Mouse (Mus musculus): Measurements from ENCODE around the gene Scn2a. TPM values are rescaled to one million over a fixed set of nuclear protein-coding genes. Genes with fewer than 3 reads are reported as not detected.
"Not testable (repeated sequence)": the region's sequence is repeated elsewhere in the genome, so short reads cannot be mapped to it uniquely, and the experiment has no call there.

The Scn2a gene
- polyA plus RNA-seq, 1 experiment from 2014 or later: 3.3 TPM

GRCm38 (mm10) chr2:65783392-65783791, 162.8 kb downstream of the Scn2a start:
- no peak for ATAC-seq (ENCODE audit: insufficient read depth, low FRiP score)
- Histone ChIP-seq H3K9me3 (replicated peaks; ENCODE audit: control insufficient read depth, low read length) (no peaks in the 10 kb centered on the region), H3K27ac (ENCODE audit: low read length) (no peak overlapping the region), H3K36me3 (ENCODE audit: control insufficient read depth, insufficient read depth, low read length) (no peaks in the 10 kb centered on the region), H3K27me3 (ENCODE audit: control insufficient read depth, insufficient read depth, low read length) (no peaks in the 10 kb centered on the region), H3K4me2 (ENCODE audit: low read depth, low read length) (no peak overlapping the region), H3K4me1 (ENCODE audit: control insufficient read depth, insufficient read depth, low read length) (no peaks in the 10 kb centered on the region), H3K9ac (ENCODE audit: low read length) (no peak overlapping the region), H3K4me3 (replicated peaks; ENCODE audit: low read length) (no peak overlapping the region)
- WGBS: 68% methylated on average over 2 of the region's 2 CpGs

DNA sequence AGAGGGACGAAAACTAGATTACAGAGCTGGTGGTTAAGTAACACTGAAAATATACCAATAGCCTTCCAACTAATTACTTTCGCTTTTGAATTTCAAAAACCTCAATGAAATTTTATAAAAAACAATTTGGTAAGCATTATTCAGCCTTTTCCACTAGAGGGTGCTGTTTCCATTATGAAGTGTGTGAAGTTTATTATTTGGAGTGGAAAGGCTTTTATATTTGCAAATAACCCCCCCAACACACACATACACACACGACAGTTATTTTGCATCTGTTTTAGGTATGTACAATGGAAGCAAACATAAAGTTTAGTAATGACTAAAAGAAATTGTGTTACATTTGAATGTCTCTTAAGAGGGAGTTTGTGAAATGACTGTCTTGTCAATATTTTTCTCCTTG, 171.9 kb downstream of the Scn2a start:
- 22% methylated on average over 3 of the region's 3 CpGs for WGBS
- no peak for ATAC-seq (ENCODE audit: insufficient read depth, low FRiP score)
- no peaks in the 10 kb centered on the region for H3K27me3 ChIP-seq (ENCODE audit: control insufficient read depth, insufficient read depth, low read length)
- no peak overlapping the region for H3K27ac ChIP-seq (ENCODE audit: low read length)
- peaks cover 6% of the 10 kb centered on the region; the same call in 1 of the 2 replicates for H3K9me3 ChIP-seq (replicated peaks; ENCODE audit: control insufficient read depth, low read length)
- no peak overlapping the region for H3K4me3 ChIP-seq (replicated peaks; ENCODE audit: low read length)
- no peak overlapping the region for H3K9ac ChIP-seq (ENCODE audit: low read length)
- no peaks in the 10 kb centered on the region for H3K4me1 ChIP-seq (ENCODE audit: control insufficient read depth, insufficient read depth, low read length)
- H3K36me3 ChIP-seq (ENCODE audit: control insufficient read depth, insufficient read depth, low read length): no peaks in the 10 kb centered on the region
- H3K4me2 ChIP-seq (ENCODE audit: low read depth, low read length): peak overlapping the region; percentile 43

DNA sequence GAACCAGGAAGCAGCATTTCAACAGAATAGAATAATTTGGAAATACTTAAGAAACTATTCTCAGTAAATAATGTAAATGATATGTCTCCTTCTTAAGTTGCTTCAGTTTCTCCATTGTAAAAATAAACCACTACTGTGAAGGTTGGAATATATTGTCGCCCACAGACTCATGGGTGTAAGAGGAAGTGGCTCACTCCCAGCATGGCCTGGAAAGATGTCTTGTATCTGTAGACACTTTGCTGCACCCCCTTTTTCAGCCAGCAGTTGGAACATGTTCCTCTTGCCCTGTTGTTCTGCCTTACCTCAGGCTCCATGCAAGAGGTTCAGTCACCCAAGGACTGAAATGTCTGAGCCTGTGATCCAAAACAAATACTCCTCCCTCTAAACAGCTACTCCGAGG, 173.0 kb downstream of the Scn2a start:
- Histone ChIP-seq H3K4me1 (ENCODE audit: control insufficient read depth, insufficient read depth, low read length) (no peaks in the 10 kb centered on the region), H3K4me3 (replicated peaks; ENCODE audit: low read length) (no peak overlapping the region), H3K27ac (ENCODE audit: low read length) (no peak overlapping the region), H3K4me2 (ENCODE audit: low read depth, low read length) (no peak overlapping the region), H3K9ac (ENCODE audit: low read length) (no peak overlapping the region), H3K9me3 (replicated peaks; ENCODE audit: control insufficient read depth, low read length) (peaks cover 6% of the 10 kb centered on the region; the same call in 1 of the 2 replicates), H3K36me3 (ENCODE audit: control insufficient read depth, insufficient read depth, low read length) (no peaks in the 10 kb centered on the region), H3K27me3 (ENCODE audit: control insufficient read depth, insufficient read depth, low read length) (no peaks in the 10 kb centered on the region)
- WGBS: 68% methylated on average over 2 of the region's 2 CpGs
- ATAC-seq (ENCODE audit: insufficient read depth, low FRiP score): no peak

GRCm38 (mm10) chr2:65801054-65801709, 180.6 kb downstream of the Scn2a start:
- H3K27ac ChIP-seq (ENCODE audit: low read length): no peak overlapping the region
- H3K4me2 ChIP-seq (ENCODE audit: low read depth, low read length): no peak overlapping the region
- H3K27me3 ChIP-seq (ENCODE audit: control insufficient read depth, insufficient read depth, low read length): no peaks in the 10 kb centered on the region
- H3K4me3 ChIP-seq (replicated peaks; ENCODE audit: low read length): no peak overlapping the region
- no peaks in the 10 kb centered on the region for H3K4me1 ChIP-seq (ENCODE audit: control insufficient read depth, insufficient read depth, low read length)
- peaks cover 4% of the 10 kb centered on the region; the same call in 1 of the 2 replicates for H3K9me3 ChIP-seq (replicated peaks; ENCODE audit: control insufficient read depth, low read length)
- WGBS: 76% methylated on average over 1 of the region's 1 CpGs
- ATAC-seq (ENCODE audit: insufficient read depth, low FRiP score): no peak
- no peak overlapping the region for H3K9ac ChIP-seq (ENCODE audit: low read length)
- no peaks in the 10 kb centered on the region for H3K36me3 ChIP-seq (ENCODE audit: control insufficient read depth, insufficient read depth, low read length)

- no peak overlapping the region for H3K9ac ChIP-seq (ENCODE audit: low read length)
- H3K4me1 ChIP-seq (ENCODE audit: control insufficient read depth, insufficient read depth, low read length): no peaks in the 10 kb centered on the region
- H3K36me3 ChIP-seq (ENCODE audit: control insufficient read depth, insufficient read depth, low read length): no peaks in the 10 kb centered on the region
- H3K4me3 ChIP-seq (replicated peaks; ENCODE audit: low read length): no peak overlapping the region
- no peaks in the 10 kb centered on the region for H3K27me3 ChIP-seq (ENCODE audit: control insufficient read depth, insufficient read depth, low read length)
- H3K27ac ChIP-seq (ENCODE audit: low read length): no peak overlapping the region
- WGBS: 88% methylated on average over 6 of the region's 6 CpGs
- no peak for ATAC-seq (ENCODE audit: insufficient read depth, low FRiP score)
- H3K9me3 ChIP-seq (replicated peaks; ENCODE audit: control insufficient read depth, low read length): no peaks in the 10 kb centered on the region
- H3K4me2 ChIP-seq (ENCODE audit: low read depth, low read length): no peak overlapping the region
Observed at GRCm38 (mm10) chr2:65806556-65806955, 186.0 kb downstream of the Scn2a start.

GRCm38 (mm10) chr2:65811203-65811602, 190.6 kb downstream of the Scn2a start:
- H3K27me3 ChIP-seq (ENCODE audit: control insufficient read depth, insufficient read depth, low read length); H3K9ac ChIP-seq (ENCODE audit: low read length); H3K27ac ChIP-seq (ENCODE audit: low read length); H3K9me3 ChIP-seq (replicated peaks; ENCODE audit: control insufficient read depth, low read length); H3K36me3 ChIP-seq (ENCODE audit: control insufficient read depth, insufficient read depth, low read length); H3K4me1 ChIP-seq (ENCODE audit: control insufficient read depth, insufficient read depth, low read length); H3K4me2 ChIP-seq (ENCODE audit: low read depth, low read length); ATAC-seq (ENCODE audit: insufficient read depth, low FRiP score); H3K4me3 ChIP-seq (replicated peaks; ENCODE audit: low read length): not testable (repeated sequence)
- 84% methylated on average over 6 of the region's 6 CpGs for WGBS

Other genes with a start within 250 kb of the Scn2a start
- gene Scn3a, start 53.1 kb upstream of the Scn2a start, polyA plus RNA-seq (2015; fragmentation: Nextera tagmentation; extraction: Ambion mirVana): 1.3 and 2.4 TPM in 2 replicates
- gene Csrnp3, start 225.0 kb downstream of the Scn2a start, polyA plus RNA-seq (2015; fragmentation: Nextera tagmentation; extraction: Ambion mirVana): 1.2 and 1.3 TPM in 2 replicates

All from stomach, embryonic 16.5 days (tissue).